Mouse (Mus musculus) forebrain, embryonic 16.5 days (tissue): ENCODE measurements around the gene Trub2. TPM values are rescaled to one million over a fixed set of nuclear protein-coding genes. Genes with fewer than 3 reads are reported as not detected.

ENCODE experiments used
- ATAC-seq: fragments of 200-750 bp; cut with Nextera tagmentation; 2 replicates; pipeline ENCODE4 v1.8.0; 2017; ENCODE audit warnings: mild to moderate bottlenecking, moderate library complexity
- H3K27ac ChIP-seq: fragments of 300-500 bp; sonication (generic); 2 replicates; pipeline ENCODE4 v1.5.1; 2014; ENCODE audit warnings: low read length, control low read depth
- H3K27me3 ChIP-seq: fragments of 300-500 bp; sonication (generic); replicated peaks from 2 replicates; pipeline ENCODE4 v1.6.1; 2014; ENCODE audit warnings: low read length; ENCODE audit not compliant: control insufficient read depth, insufficient read depth
- H3K36me3 ChIP-seq: fragments of 300-500 bp; sonication (generic); 2 replicates; pipeline ENCODE4 v1.6.1; 2014; ENCODE audit not compliant: control insufficient read depth, insufficient read depth
- H3K4me1 ChIP-seq: fragments of 300-500 bp; sonication (generic); replicated peaks from 2 replicates; pipeline ENCODE4 v1.6.1; 2014; ENCODE audit warnings: low read length; ENCODE audit not compliant: control insufficient read depth, insufficient read depth
- H3K4me2 ChIP-seq: fragments of 300-500 bp; sonication (generic); 2 replicates; pipeline ENCODE4 v1.6.1; 2014; ENCODE audit warnings: mild to moderate bottlenecking, low read length, control low read depth
- H3K4me3 ChIP-seq: fragments of 300-500 bp; sonication (generic); replicated peaks from 2 replicates; pipeline ENCODE4 v1.5.1; 2014; ENCODE audit warnings: mild to moderate bottlenecking, low read length, control low read depth
- H3K9ac ChIP-seq: fragments of 300-500 bp; sonication (generic); replicated peaks from 2 replicates; pipeline ENCODE4 v1.6.1; 2014; ENCODE audit warnings: low read depth, low read length, control low read depth
- H3K9me3 ChIP-seq: fragments of 300-500 bp; sonication (generic); 2 replicates; pipeline ENCODE4 v1.6.1; 2016; ENCODE audit warnings: low read length; ENCODE audit not compliant: control insufficient read depth
- WGBS: fragments of 180-500 bp; shearing (Covaris S2); extraction: QIAGEN DNeasy Blood & Tissue Kit; methylation state at CpG from one replicate; pipeline ENCODE4 v1.1.7; 2014; 5-methylcytosine and 5-hydroxymethylcytosine counted together
- polyA plus RNA-seq: library from polyadenylated mRNA; unstranded; fragments of >200 nt; fragmentation: Nextera tagmentation; extraction: Ambion mirVana; gene quantifications from 2 replicates; pipeline ENCODE4 v1.2.1, GENCODE M21; 2015

Gene Trub2
- polyA plus RNA-seq, 1 experiment from 2014 or later = 42.4 TPM

DNA sequence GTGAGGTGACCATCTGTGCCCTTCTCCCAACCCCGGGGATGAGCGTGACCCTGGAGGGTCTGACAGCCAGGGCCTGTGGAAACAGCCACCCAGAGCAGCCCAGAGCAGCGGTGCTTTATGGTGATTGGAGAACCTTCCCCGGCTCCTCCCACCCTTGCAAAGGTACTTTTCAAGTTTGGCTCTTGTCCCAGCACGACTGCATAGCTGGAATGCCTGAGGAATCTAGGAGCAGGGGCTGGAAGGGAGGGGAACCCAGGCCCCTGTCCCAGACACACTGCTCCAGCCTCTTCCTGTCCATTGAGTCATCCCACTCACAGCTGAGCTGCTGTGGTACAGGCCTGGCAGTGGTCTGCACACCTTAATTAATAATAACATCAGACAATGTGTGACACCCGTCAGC is 71.6 kb downstream of the Trub2 start:
- Histone ChIP-seq H3K27me3 (no peaks in the 10 kb centered on the region), H3K36me3 (no peaks in the 10 kb centered on the region; the same call in none of the 2 replicates), H3K9ac (no peak overlapping the region), H3K4me3 (no peak overlapping the region), H3K4me1 (no peaks in the 10 kb centered on the region), H3K27ac (no peak overlapping the region), H3K9me3 (no peaks in the 10 kb centered on the region), H3K4me2 (no peak overlapping the region)
- 0 out of 2 replicates have a peak, but pooled peaks have one; percentile 38 for ATAC-seq
- WGBS = 14% methylated on average over 6 of the region's 6 CpGs

DNA sequence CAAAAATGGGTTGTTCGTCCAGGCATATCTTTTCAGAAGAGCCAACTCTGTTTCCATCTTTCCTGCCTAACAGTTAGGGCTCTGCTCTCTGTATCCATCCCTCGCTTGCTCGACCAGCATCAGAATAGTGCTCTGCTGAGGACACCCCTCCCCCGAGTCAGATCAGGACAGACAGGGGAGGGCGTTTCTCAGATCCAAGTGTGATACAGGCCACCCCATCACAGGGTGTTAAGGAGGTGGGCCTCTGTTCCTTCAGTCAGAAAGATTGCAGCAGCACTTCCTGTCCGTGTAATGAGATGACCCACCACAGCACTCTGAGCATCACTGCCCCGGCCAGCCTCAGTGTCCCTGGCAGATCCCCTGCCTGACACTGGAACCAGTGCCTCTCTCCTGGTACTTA is 72.2 kb downstream of the Trub2 start:
- 51% methylated on average over 7 of the region's 7 CpGs for WGBS
- H3K4me3 ChIP-seq = no peak overlapping the region
- H3K4me1 ChIP-seq = no peaks in the 10 kb centered on the region
- no peak overlapping the region for H3K27ac ChIP-seq
- no peak for ATAC-seq
- no peaks in the 10 kb centered on the region for H3K9me3 ChIP-seq
- H3K4me2 ChIP-seq = no peak overlapping the region
- H3K27me3 ChIP-seq = no peaks in the 10 kb centered on the region
- no peaks in the 10 kb centered on the region; the same call in none of the 2 replicates for H3K36me3 ChIP-seq
- no peak overlapping the region for H3K9ac ChIP-seq

- no peak overlapping the region for H3K27ac ChIP-seq
- H3K27me3 ChIP-seq = no peaks in the 10 kb centered on the region
- H3K4me1 ChIP-seq = no peaks in the 10 kb centered on the region
- H3K4me3 ChIP-seq = no peak overlapping the region
- no peak overlapping the region for H3K4me2 ChIP-seq
- no peak overlapping the region for H3K9ac ChIP-seq
- no peaks in the 10 kb centered on the region; the same call in 1 of the 2 replicates for H3K36me3 ChIP-seq
- ATAC-seq = no peak
- H3K9me3 ChIP-seq = no peaks in the 10 kb centered on the region
- WGBS = 93% methylated on average over 5 of the region's 5 CpGs
These were observed 74.2 kb downstream of the Trub2 start for GRCm38 (mm10) chr2:29714127-29714526.

GRCm38 (mm10) chr2:29713501-29713900 is 74.8 kb downstream of the Trub2 start:
- Histone ChIP-seq H3K27ac (no peak overlapping the region), H3K27me3 (no peaks in the 10 kb centered on the region), H3K4me2 (no peak overlapping the region), H3K4me3 (no peak overlapping the region), H3K9ac (no peak overlapping the region), H3K36me3 (no peaks in the 10 kb centered on the region; the same call in 1 of the 2 replicates), H3K9me3 (no peaks in the 10 kb centered on the region), H3K4me1 (no peaks in the 10 kb centered on the region)
- WGBS = 95% methylated on average over 1 of the region's 2 CpGs
- ATAC-seq = no peak

GRCm38 (mm10) chr2:29711877-29712276 is 76.4 kb downstream of the Trub2 start:
- H3K9me3 ChIP-seq = no peaks in the 10 kb centered on the region
- no peak overlapping the region for H3K4me3 ChIP-seq
- WGBS = 83% methylated on average over 5 of the region's 5 CpGs
- ATAC-seq = no peak
- no peaks in the 10 kb centered on the region; the same call in 1 of the 2 replicates for H3K36me3 ChIP-seq
- no peaks in the 10 kb centered on the region for H3K4me1 ChIP-seq
- H3K9ac ChIP-seq = no peak overlapping the region
- no peaks in the 10 kb centered on the region for H3K27me3 ChIP-seq
- H3K27ac ChIP-seq = no peak overlapping the region
- no peak overlapping the region for H3K4me2 ChIP-seq

Other genes with a start within 250 kb of the Trub2 start
- 22.0 and 22.5 TPM in 2 replicates for gene Rapgef1, start 168.8 kb downstream of the Trub2 start, polyA plus RNA-seq
- 0.22 TPM in 1 of 2 replicates, not detected in the other for gene Gm13420, start 36.8 kb downstream of the Trub2 start, polyA plus RNA-seq
- 0.42 TPM in 1 of 2 replicates, not detected in the other for gene Gm13547, start 29.2 kb downstream of the Trub2 start, polyA plus RNA-seq
- gene Coq4, start 1.0 kb downstream of the Trub2 start, polyA plus RNA-seq = 29.8 and 35.9 TPM in 2 replicates
- gene Slc27a4, start 14.1 kb upstream of the Trub2 start, polyA plus RNA-seq = 28.3 and 33.7 TPM in 2 replicates
- 18.9 and 20.2 TPM in 2 replicates for gene Urm1, start 31.6 kb upstream of the Trub2 start, polyA plus RNA-seq
- 7.3 and 8.4 TPM in 2 replicates for gene Cercam, start 80.7 kb upstream of the Trub2 start, polyA plus RNA-seq
- gene Odf2, start 100.7 kb upstream of the Trub2 start, polyA plus RNA-seq = 61.4 and 73.7 TPM in 2 replicates
- 98.6 and 101 TPM in 2 replicates for gene Gle1, start 146.9 kb upstream of the Trub2 start, polyA plus RNA-seq
- 243 and 294 TPM in 2 replicates for gene Sptan1, start 177.1 kb upstream of the Trub2 start, polyA plus RNA-seq